Mouse (Mus musculus) E14TG2a.4 (cell line): ENCODE results near the gene Them7.

ENCODE experiments used
- H3K27me3 ChIP-seq: 2 replicates; pipeline ENCODE4 v1.6.1; 2014; ENCODE audit warnings: low read length, control low read depth; ENCODE audit not compliant: insufficient read depth
- H3K36me3 ChIP-seq: 2 replicates; pipeline ENCODE4 v1.6.1; 2014; ENCODE audit warnings: low read length, control low read depth; ENCODE audit not compliant: insufficient read depth
- H3K4me1 ChIP-seq: replicated peaks from 2 replicates; pipeline ENCODE4 v1.6.1; 2014; ENCODE audit warnings: low read depth, low read length, control low read depth
- H3K4me3 ChIP-seq: replicated peaks from 2 replicates; pipeline ENCODE4 v1.5.1; 2014; ENCODE audit warnings: mild to moderate bottlenecking, low read length
- H3K9me3 ChIP-seq: 2 replicates; pipeline ENCODE4 v1.6.1; 2014; ENCODE audit warnings: low read length, control low read depth
- CTCF ChIP-seq: conservative IDR thresholded peaks from 2 replicates; pipeline ENCODE4 v1.5.1; 2014; ENCODE audit warnings: low read length
- NANOG ChIP-seq: IDR thresholded peaks from 2 replicates; pipeline ENCODE4 v1.6.1; 2014; ENCODE audit warnings: borderline replicate concordance, low read length, mixed read lengths
- POU5F1 ChIP-seq: IDR thresholded peaks from 2 replicates; pipeline ENCODE4 v1.6.1; 2014; ENCODE audit warnings: low read length, borderline replicate concordance

The Them7 gene

GRCm38 (mm10) chr2:105409253-105409652, 185.1 kb downstream of the Them7 start:
- Histone ChIP-seq H3K36me3 (no peaks in the 10 kb centered on the region), H3K27me3 (0 out of 2 replicates have a peak, but pooled peaks cover 9% of the 10 kb centered on the region), H3K9me3 (no peaks in the 10 kb centered on the region), H3K4me1 (peaks cover 10% of the 10 kb centered on the region), H3K4me3 (no peak overlapping the region)
- TF ChIP-seq NANOG (no peak), CTCF (no peak), POU5F1 (no peak)

GRCm38 (mm10) chr2:105414309-105414708, 190.2 kb downstream of the Them7 start:
- no peak overlapping the region for H3K4me3 ChIP-seq
- no peaks in the 10 kb centered on the region for H3K36me3 ChIP-seq
- H3K9me3 ChIP-seq, result no peaks in the 10 kb centered on the region
- peaks cover 7% of the 10 kb centered on the region for H3K4me1 ChIP-seq
- TF ChIP-seq NANOG (no peak), POU5F1 (no peak), CTCF (no peak)
- H3K27me3 ChIP-seq, result 0 out of 2 replicates have a peak, but pooled peaks cover 9% of the 10 kb centered on the region

- Histone ChIP-seq H3K9me3 (0 out of 2 replicates have a peak, but pooled peaks cover 4% of the 10 kb centered on the region), H3K4me3 (no peak overlapping the region)
Measured at GRCm38 (mm10) chr2:105416046-105416659, 192.0 kb downstream of the Them7 start.

GRCm38 (mm10) chr2:105416660-105417348, 192.7 kb downstream of the Them7 start:
- Histone ChIP-seq H3K4me1 (peaks cover 7% of the 10 kb centered on the region), H3K36me3 (no peaks in the 10 kb centered on the region), H3K27me3 (no peaks in the 10 kb centered on the region), H3K9me3 (0 out of 2 replicates have a peak, but pooled peaks cover 4% of the 10 kb centered on the region), H3K4me3 (no peak overlapping the region)
- TF ChIP-seq POU5F1, result no peak
- no peak for TF ChIP-seq NANOG
- TF ChIP-seq CTCF, result no peak

More at GRCm38 (mm10) chr2:105416046-105416659, 192.0 kb downstream of the Them7 start:
- 0 out of 2 replicates have a peak, but pooled peaks cover 5% of the 10 kb centered on the region for H3K27me3 ChIP-seq
- TF ChIP-seq POU5F1, result no peak
- TF ChIP-seq NANOG, result no peak
- TF ChIP-seq CTCF, result no peak
- H3K36me3 ChIP-seq, result no peaks in the 10 kb centered on the region
- peaks cover 7% of the 10 kb centered on the region for H3K4me1 ChIP-seq

- H3K9me3 ChIP-seq, result 0 out of 2 replicates have a peak, but pooled peaks cover 4% of the 10 kb centered on the region
- no peak for TF ChIP-seq POU5F1
- TF ChIP-seq CTCF, result no peak
- no peak for TF ChIP-seq NANOG
- H3K36me3 ChIP-seq, result no peaks in the 10 kb centered on the region
- no peaks in the 10 kb centered on the region for H3K27me3 ChIP-seq
- peaks cover 7% of the 10 kb centered on the region for H3K4me1 ChIP-seq
- H3K4me3 ChIP-seq, result no peak overlapping the region
Measured at GRCm38 (mm10) chr2:105417663-105418062, 193.5 kb downstream of the Them7 start.

GRCm38 (mm10) chr2:105418629-105419227, 194.6 kb downstream of the Them7 start:
- Histone ChIP-seq H3K9me3 (0 out of 2 replicates have a peak, but pooled peaks cover 4% of the 10 kb centered on the region), H3K36me3 (no peaks in the 10 kb centered on the region), H3K27me3 (no peaks in the 10 kb centered on the region), H3K4me3 (no peak overlapping the region), H3K4me1 (peaks cover 7% of the 10 kb centered on the region)
- TF ChIP-seq POU5F1 (no peak), CTCF (no peak), NANOG (no peak)

GRCm38 (mm10) chr2:105427447-105427846, 203.3 kb downstream of the Them7 start:
- H3K9me3 ChIP-seq, result no peaks in the 10 kb centered on the region
- no peak overlapping the region for H3K4me3 ChIP-seq
- TF ChIP-seq CTCF (no peak), NANOG (no peak), POU5F1 (no peak)
- no peaks in the 10 kb centered on the region for H3K36me3 ChIP-seq
- no peaks in the 10 kb centered on the region for H3K4me1 ChIP-seq
- peaks cover 17% of the 10 kb centered on the region; the same call in 1 of the 2 replicates for H3K27me3 ChIP-seq

- Histone ChIP-seq H3K4me1 (no peaks in the 10 kb centered on the region), H3K4me3 (no peak overlapping the region), H3K36me3 (no peaks in the 10 kb centered on the region), H3K9me3 (no peaks in the 10 kb centered on the region), H3K27me3 (peaks cover 21% of the 10 kb centered on the region; the same call in 1 of the 2 replicates)
- TF ChIP-seq CTCF, result peak; percentile 70
- TF ChIP-seq NANOG, result no peak
Measured at GRCm38 (mm10) chr2:105428029-105428428, 203.9 kb downstream of the Them7 start.
